Mouse (Mus musculus): Measurements from ENCODE around the gene Ndufb8. TPM values are rescaled to one million over a fixed set of nuclear protein-coding genes. Genes with fewer than 3 reads are reported as not detected.
A peak's percentile ranks its signal among the peaks of the same experiment; 100 is the strongest.

Ndufb8 gene
- polyA plus RNA-seq, 1 experiment from 2014 or later: 480 TPM

- Histone ChIP-seq H3K4me3 (ENCODE audit: low read length) (no peak overlapping the region), H3K4me1 (replicated peaks; ENCODE audit: control insufficient read depth, insufficient read depth, low read length) (no peaks in the 10 kb centered on the region; the same call in 1 of the 2 replicates), H3K9ac (ENCODE audit: low read length) (no peak overlapping the region), H3K36me3 (ENCODE audit: control insufficient read depth, insufficient read depth, low read length) (peaks cover 16% of the 10 kb centered on the region), H3K27me3 (ENCODE audit: control insufficient read depth, insufficient read depth, low read depth, low read length) (no peaks in the 10 kb centered on the region), H3K9me3 (ENCODE audit: control insufficient read depth, low read length) (no peaks in the 10 kb centered on the region), H3K4me2 (ENCODE audit: low read depth, low read length) (no peak overlapping the region), H3K27ac (ENCODE audit: low read length) (no peak overlapping the region)
- no peak for ATAC-seq (ENCODE audit: low read depth)
- 71% methylated on average over 7 of the region's 7 CpGs for WGBS
These were observed 21.0 kb upstream of the Ndufb8 start for GRCm38 (mm10) chr19:44576275-44576674.

- H3K36me3 ChIP-seq (ENCODE audit: control insufficient read depth, insufficient read depth, low read length): peaks cover 64% of the 10 kb centered on the region
- no peaks in the 10 kb centered on the region for H3K27me3 ChIP-seq (ENCODE audit: control insufficient read depth, insufficient read depth, low read depth, low read length)
These were observed 12.5 kb upstream of the Ndufb8 start for GRCm38 (mm10) chr19:44567763-44568162.

GRCm38 (mm10) chr19:44564006-44564405 is 8.8 kb upstream of the Ndufb8 start:
- H3K36me3 ChIP-seq (ENCODE audit: control insufficient read depth, insufficient read depth, low read length): peaks cover 31% of the 10 kb centered on the region
- H3K9ac ChIP-seq (ENCODE audit: low read length): no peak overlapping the region
- no peaks in the 10 kb centered on the region for H3K9me3 ChIP-seq (ENCODE audit: control insufficient read depth, low read length)
- 82% methylated on average over 14 of the region's 14 CpGs for WGBS
- no peak for ATAC-seq (ENCODE audit: low read depth)
- peak overlapping the region; percentile 91; the same call in 1 of the 2 replicates for H3K4me2 ChIP-seq (ENCODE audit: low read depth, low read length)
- no peaks in the 10 kb centered on the region; the same call in 1 of the 2 replicates for H3K27me3 ChIP-seq (ENCODE audit: control insufficient read depth, insufficient read depth, low read depth, low read length)
- H3K27ac ChIP-seq (ENCODE audit: low read length): no peak overlapping the region
- H3K4me3 ChIP-seq (ENCODE audit: low read length): no peak overlapping the region
- peaks cover 10% of the 10 kb centered on the region for H3K4me1 ChIP-seq (replicated peaks; ENCODE audit: control insufficient read depth, insufficient read depth, low read length)

More at GRCm38 (mm10) chr19:44567763-44568162, 12.5 kb upstream of the Ndufb8 start:
- no peak for ATAC-seq (ENCODE audit: low read depth)
- no peaks in the 10 kb centered on the region for H3K9me3 ChIP-seq (ENCODE audit: control insufficient read depth, low read length)
- 62% methylated on average over 3 of the region's 3 CpGs for WGBS
- H3K9ac ChIP-seq (ENCODE audit: low read length): no peak overlapping the region
- no peak overlapping the region for H3K4me2 ChIP-seq (ENCODE audit: low read depth, low read length)
- no peak overlapping the region for H3K27ac ChIP-seq (ENCODE audit: low read length)
- H3K4me3 ChIP-seq (ENCODE audit: low read length): no peak overlapping the region
- peaks cover 10% of the 10 kb centered on the region for H3K4me1 ChIP-seq (replicated peaks; ENCODE audit: control insufficient read depth, insufficient read depth, low read length)

GRCm38 (mm10) chr19:44562652-44563206 is 7.5 kb upstream of the Ndufb8 start, which contains the start of gene Hif1an:
Gene Hif1an, plus strand, starts transcription at chr19:44562850.
- H3K9me3 ChIP-seq (ENCODE audit: control insufficient read depth, low read length): no peaks in the 10 kb centered on the region
- ATAC-seq (ENCODE audit: low read depth): peak; percentile 99
- H3K27ac ChIP-seq (ENCODE audit: low read length): peak within 1 kb of the TSS; percentile 69
- H3K9ac ChIP-seq (ENCODE audit: low read length): peak within 1 kb of the TSS; percentile 78
- peaks cover 23% of the 10 kb centered on the region for H3K36me3 ChIP-seq (ENCODE audit: control insufficient read depth, insufficient read depth, low read length)
- H3K4me2 ChIP-seq (ENCODE audit: low read depth, low read length): peak within 1 kb of the TSS; percentile 91
- peak within 1 kb of the TSS; percentile 73 for H3K4me3 ChIP-seq (ENCODE audit: low read length)
- WGBS: under 1% methylated on average over 33 of the region's 33 CpGs
- peaks cover 10% of the 10 kb centered on the region for H3K4me1 ChIP-seq (replicated peaks; ENCODE audit: control insufficient read depth, insufficient read depth, low read length)
- H3K27me3 ChIP-seq (ENCODE audit: control insufficient read depth, insufficient read depth, low read depth, low read length): no peaks in the 10 kb centered on the region; the same call in 1 of the 2 replicates

- Histone ChIP-seq H3K9ac (ENCODE audit: low read length) (peak overlapping the region; percentile 93), H3K9me3 (ENCODE audit: control insufficient read depth, low read length) (no peaks in the 10 kb centered on the region), H3K27ac (ENCODE audit: low read length) (peak overlapping the region; percentile 47; the same call in 1 of the 2 replicates), H3K4me3 (ENCODE audit: low read length) (peak overlapping the region; percentile 91), H3K4me2 (ENCODE audit: low read depth, low read length) (peak overlapping the region; percentile 95), H3K4me1 (replicated peaks; ENCODE audit: control insufficient read depth, insufficient read depth, low read length) (peaks cover 6% of the 10 kb centered on the region), H3K27me3 (ENCODE audit: control insufficient read depth, insufficient read depth, low read depth, low read length) (no peaks in the 10 kb centered on the region; the same call in 1 of the 2 replicates), H3K36me3 (ENCODE audit: control insufficient read depth, insufficient read depth, low read length) (peaks cover 25% of the 10 kb centered on the region)
- WGBS: under 1% methylated on average over 8 of the region's 8 CpGs
- ATAC-seq (ENCODE audit: low read depth): no peak; the same call in 1 of the 2 replicates
These were observed 765 bp downstream of the Ndufb8 start for GRCm38 (mm10) chr19:44554490-44554860.

- no peak overlapping the region for H3K4me3 ChIP-seq (ENCODE audit: low read length)
- H3K4me2 ChIP-seq (ENCODE audit: low read depth, low read length): no peak overlapping the region
- no peak for ATAC-seq (ENCODE audit: low read depth)
- 98% methylated on average over 4 of the region's 4 CpGs for WGBS
- H3K27ac ChIP-seq (ENCODE audit: low read length): no peak overlapping the region
- H3K4me1 ChIP-seq (replicated peaks; ENCODE audit: control insufficient read depth, insufficient read depth, low read length): peaks cover 6% of the 10 kb centered on the region
- H3K36me3 ChIP-seq (ENCODE audit: control insufficient read depth, insufficient read depth, low read length): peaks cover 36% of the 10 kb centered on the region
- no peaks in the 10 kb centered on the region for H3K9me3 ChIP-seq (ENCODE audit: control insufficient read depth, low read length)
- no peaks in the 10 kb centered on the region; the same call in 1 of the 2 replicates for H3K27me3 ChIP-seq (ENCODE audit: control insufficient read depth, insufficient read depth, low read depth, low read length)
- no peak overlapping the region for H3K9ac ChIP-seq (ENCODE audit: low read length)
These were observed 2.0 kb downstream of the Ndufb8 start for GRCm38 (mm10) chr19:44553286-44553685.

GRCm38 (mm10) chr19:44552731-44553130 is 2.5 kb downstream of the Ndufb8 start, which contains the start of gene Gm20538:
Gene Gm20538, minus strand, starts transcription at chr19:44552831.
- ATAC-seq (ENCODE audit: low read depth): no peak
- H3K9ac ChIP-seq (ENCODE audit: low read length): no peak within 1 kb of the TSS
- H3K27me3 ChIP-seq (ENCODE audit: control insufficient read depth, insufficient read depth, low read depth, low read length): no peaks in the 10 kb centered on the region
- H3K4me3 ChIP-seq (ENCODE audit: low read length): no peak within 1 kb of the TSS
- WGBS: 92% methylated on average over 4 of the region's 4 CpGs
- H3K4me2 ChIP-seq (ENCODE audit: low read depth, low read length): no peak within 1 kb of the TSS
- no peak within 1 kb of the TSS for H3K27ac ChIP-seq (ENCODE audit: low read length)
- peaks cover 39% of the 10 kb centered on the region for H3K36me3 ChIP-seq (ENCODE audit: control insufficient read depth, insufficient read depth, low read length)
- H3K9me3 ChIP-seq (ENCODE audit: control insufficient read depth, low read length): no peaks in the 10 kb centered on the region
- H3K4me1 ChIP-seq (replicated peaks; ENCODE audit: control insufficient read depth, insufficient read depth, low read length): peaks cover 6% of the 10 kb centered on the region

GRCm38 (mm10) chr19:44545321-44546041 is 9.8 kb downstream of the Ndufb8 start, which contains the start of gene Sec31b:
Gene Sec31b, minus strand, starts transcription at chr19:44545864.
- no peak within 1 kb of the TSS for H3K27ac ChIP-seq (ENCODE audit: low read length)
- peak; percentile 65; the same call in 1 of the 2 replicates for ATAC-seq (ENCODE audit: low read depth)
- H3K36me3 ChIP-seq (ENCODE audit: control insufficient read depth, insufficient read depth, low read length): peaks cover 23% of the 10 kb centered on the region
- H3K4me2 ChIP-seq (ENCODE audit: low read depth, low read length): peak within 1 kb of the TSS; percentile 91
- peak within 1 kb of the TSS; percentile 59 for H3K4me3 ChIP-seq (ENCODE audit: low read length)
- 1% methylated on average over 47 of the region's 47 CpGs for WGBS
- peaks cover 4% of the 10 kb centered on the region for H3K9me3 ChIP-seq (ENCODE audit: control insufficient read depth, low read length)
- peak within 1 kb of the TSS; percentile 69 for H3K9ac ChIP-seq (ENCODE audit: low read length)
- H3K27me3 ChIP-seq (ENCODE audit: control insufficient read depth, insufficient read depth, low read depth, low read length): no peaks in the 10 kb centered on the region; the same call in 1 of the 2 replicates
- H3K4me1 ChIP-seq (replicated peaks; ENCODE audit: control insufficient read depth, insufficient read depth, low read length): 0 out of 2 replicates have a peak, but pooled peaks cover 5% of the 10 kb centered on the region

- H3K4me1 ChIP-seq (replicated peaks; ENCODE audit: control insufficient read depth, insufficient read depth, low read length): 0 out of 2 replicates have a peak, but pooled peaks cover 5% of the 10 kb centered on the region
- H3K9ac ChIP-seq (ENCODE audit: low read length): no peak overlapping the region
- no peak overlapping the region for H3K27ac ChIP-seq (ENCODE audit: low read length)
- H3K27me3 ChIP-seq (ENCODE audit: control insufficient read depth, insufficient read depth, low read depth, low read length): no peaks in the 10 kb centered on the region; the same call in 1 of the 2 replicates
- 1% methylated on average over 13 of the region's 13 CpGs for WGBS
- H3K36me3 ChIP-seq (ENCODE audit: control insufficient read depth, insufficient read depth, low read length): peaks cover 17% of the 10 kb centered on the region
- ATAC-seq (ENCODE audit: low read depth): 0 out of 2 replicates have a peak, but pooled peaks have one; percentile 64
- H3K9me3 ChIP-seq (ENCODE audit: control insufficient read depth, low read length): peaks cover 4% of the 10 kb centered on the region
- H3K4me2 ChIP-seq (ENCODE audit: low read depth, low read length): peak overlapping the region; percentile 91
- H3K4me3 ChIP-seq (ENCODE audit: low read length): peak overlapping the region; percentile 59
These were observed 10.5 kb downstream of the Ndufb8 start for GRCm38 (mm10) chr19:44544775-44545174.

Measured in lung, embryonic 16.5 days (tissue).